Mouse (Mus musculus): ENCODE data around the gene Fcer1g.

- no peak for TF ChIP-seq CTCF (IDR thresholded peaks at IDR 0.05; ENCODE audit: extremely low read depth, insufficient read depth, low read length)
- no peak for TF ChIP-seq POLR2A (IDR thresholded peaks at IDR 0.05; ENCODE audit: extremely low read depth, insufficient read depth, low read length)
Observed at GRCm38 (mm10) chr1:171260316-171260715, 26.2 kb upstream of the Fcer1g start.

Data from cortical plate, adult 2 months (tissue).